Mouse (Mus musculus) brain, adult 2 months (tissue): ENCODE data around the gene Prr23a3.

Source experiments
- DNase-seq: peaks from one replicate; pipeline ENCODE4 v3.0.0; 2011; ENCODE audit warnings: low read depth, low spot score

Prr23a3 gene

GRCm38 (mm10) chr9:98864571-98864970 lies at the start of gene Prr23a3:
Gene Prr23a3 (plus strand): TSS chr9:98864767.
- DNase-seq, result no peak

- no peak for DNase-seq
Measured at GRCm38 (mm10) chr9:98816066-98816465, 48.5 kb upstream of the Prr23a3 start.

- DNase-seq, result no peak
Measured at GRCm38 (mm10) chr9:98817592-98817991, 47.0 kb upstream of the Prr23a3 start.

DNA sequence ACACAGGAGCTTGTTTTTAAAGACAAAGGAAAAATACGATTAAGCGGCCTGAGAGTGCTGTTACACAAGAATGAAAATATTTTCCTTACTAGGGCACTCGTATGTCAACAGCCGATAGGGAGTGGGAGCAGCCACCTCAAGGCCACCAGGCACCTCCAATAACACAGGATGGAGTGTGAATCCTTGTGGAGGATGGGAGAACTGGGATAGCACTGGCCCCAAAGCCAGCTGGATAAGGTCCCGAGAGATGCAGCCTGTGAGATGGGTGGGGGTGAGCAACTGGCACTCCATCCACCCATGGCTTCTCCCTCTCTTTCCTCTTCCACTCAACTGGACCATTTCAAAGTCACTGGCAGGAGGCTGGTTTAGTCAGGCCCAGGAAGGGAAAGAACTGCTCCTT lies 45.6 kb upstream of the Prr23a3 start:
- DNase-seq, result no peak

- no peak for DNase-seq
Measured at GRCm38 (mm10) chr9:98819481-98819880, 45.1 kb upstream of the Prr23a3 start.

GRCm38 (mm10) chr9:98820461-98820860 lies 44.1 kb upstream of the Prr23a3 start:
- DNase-seq, result no peak

GRCm38 (mm10) chr9:98821067-98821466 lies 43.5 kb upstream of the Prr23a3 start:
- no peak for DNase-seq

- no peak for DNase-seq
Measured at GRCm38 (mm10) chr9:98823805-98824204, 40.8 kb upstream of the Prr23a3 start.

- no peak for DNase-seq
Measured at GRCm38 (mm10) chr9:98829508-98829907, 35.1 kb upstream of the Prr23a3 start.

DNA sequence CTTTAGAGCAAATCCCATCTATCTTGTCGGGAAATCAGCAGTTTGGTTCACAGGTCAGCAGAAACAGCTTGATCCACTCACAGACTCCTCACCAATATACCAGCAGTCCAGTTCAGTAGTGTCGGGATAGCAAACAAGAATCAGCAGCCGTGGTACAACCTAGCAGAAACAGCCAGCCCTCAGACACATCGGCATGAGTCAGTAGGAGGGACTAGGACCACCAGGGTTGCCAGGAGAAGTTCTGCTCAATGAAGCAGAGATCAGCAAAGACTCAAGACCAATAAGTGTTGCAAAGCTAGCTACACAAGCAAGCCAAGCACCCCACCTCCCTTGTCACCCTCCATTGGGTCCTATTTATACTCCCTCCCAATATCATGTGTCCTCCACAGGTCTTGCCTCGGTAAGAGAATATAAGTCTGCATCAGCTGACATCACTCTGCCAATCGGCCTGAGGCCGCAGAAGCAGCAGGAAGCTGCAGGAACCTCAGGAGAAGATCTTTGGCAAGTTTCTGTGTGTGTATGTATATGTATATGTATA lies 27.0 kb upstream of the Prr23a3 start:
- no peak for DNase-seq

DNA sequence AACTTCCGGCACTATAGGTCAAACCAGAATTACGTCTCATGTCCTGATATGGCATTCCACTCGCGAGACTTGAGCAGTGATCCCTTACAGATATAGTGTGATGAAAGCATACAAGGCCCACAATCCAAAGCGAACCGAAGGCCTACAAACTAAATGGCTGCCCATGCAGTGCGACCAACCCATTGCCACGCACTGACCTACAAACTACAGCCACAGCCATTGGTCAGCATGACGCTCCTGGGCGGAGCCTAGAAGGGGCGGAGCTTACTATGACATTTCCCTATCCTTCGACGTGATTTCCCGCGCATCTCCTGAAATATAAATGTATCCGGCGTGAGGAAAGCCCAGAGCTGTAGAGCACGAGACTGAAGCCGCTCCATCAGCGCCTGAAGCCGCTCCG lies 22.4 kb upstream of the Prr23a3 start, which contains the start of gene Prr23a1:
Gene Prr23a1 (plus strand): TSS at position 387 of the 400 bp plus-strand sequence.
- no peak for DNase-seq

DNA sequence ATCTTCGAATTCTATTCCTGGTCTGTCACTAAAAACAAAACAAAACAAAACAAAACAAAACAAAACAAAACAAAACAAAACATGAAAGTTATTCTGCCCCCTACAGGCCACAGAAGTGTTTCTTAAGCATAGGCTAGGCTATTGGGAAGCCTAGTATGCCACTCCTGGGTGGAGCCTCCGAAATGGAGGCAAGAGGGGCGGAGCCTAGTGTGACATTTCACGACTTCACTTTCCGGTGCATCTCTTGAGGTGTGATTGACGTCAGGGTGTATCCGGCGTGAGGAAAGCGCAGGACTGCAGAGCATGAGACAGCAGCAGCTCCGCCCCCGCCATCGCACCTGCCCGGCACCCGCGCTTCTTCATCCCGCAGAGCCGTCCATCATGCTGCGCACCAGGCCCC lies 8.4 kb upstream of the Prr23a3 start, which contains the start of gene Prr23a2:
Gene Prr23a2 (plus strand): TSS at position 285 of the 400 bp plus-strand sequence.
- no peak for DNase-seq

DNA sequence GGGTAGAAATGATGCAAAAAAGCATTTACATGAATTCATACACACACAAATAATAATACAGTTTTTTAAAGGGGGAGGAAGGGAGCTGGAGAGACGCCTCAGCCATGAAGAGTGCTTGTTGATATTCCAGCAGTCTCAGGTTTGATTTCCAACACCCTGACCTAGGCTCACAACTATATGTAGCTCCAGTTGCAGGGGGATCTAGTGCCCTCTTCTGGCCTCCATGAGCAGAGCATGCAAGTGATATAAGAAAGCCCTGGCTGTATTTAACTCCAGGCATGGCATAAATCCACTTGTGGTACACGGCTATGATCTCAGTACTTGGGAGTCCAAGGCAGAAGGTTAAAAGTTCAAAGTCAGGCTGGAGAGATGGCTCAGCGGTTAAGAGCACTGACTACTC lies 1.1 kb upstream of the Prr23a3 start:
- DNase-seq, result peak; percentile 7

GRCm38 (mm10) chr9:98901486-98901885 lies 36.9 kb downstream of the Prr23a3 start:
- no peak for DNase-seq

DNA sequence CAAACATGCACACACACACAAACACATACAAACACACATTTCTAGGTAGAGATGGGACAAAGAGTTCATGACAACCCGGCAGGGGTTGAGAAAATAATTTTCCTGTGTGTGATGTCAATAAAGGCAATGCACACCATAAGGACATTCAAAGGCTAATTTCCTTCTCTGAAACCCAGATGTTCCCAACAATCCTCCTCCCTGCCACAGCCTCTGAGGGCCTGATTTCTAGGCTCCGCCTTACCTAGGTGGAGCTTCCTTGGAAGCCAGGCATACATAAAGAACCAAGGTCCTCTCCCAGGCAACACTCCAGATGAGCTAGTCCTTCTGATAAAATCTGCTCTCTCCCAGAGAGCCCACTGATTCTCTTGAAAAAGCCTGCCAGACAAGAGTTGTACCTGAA lies 38.3 kb downstream of the Prr23a3 start, which contains the start of gene 7420426K07Rik:
Gene 7420426K07Rik (plus strand): TSS at position 301 of the 400 bp plus-strand sequence.
- DNase-seq, result no peak
